Mouse (Mus musculus) gastrocnemius, postnatal 10 days (tissue): Measurements from ENCODE around the gene Polr3h. TPM values are rescaled to one million over a fixed set of nuclear protein-coding genes. Genes with fewer than 3 reads are reported as not detected.

ENCODE experiments used
- DNase-seq: peaks from one replicate; pipeline ENCODE4 v3.0.0; 2021; ENCODE audit warnings: mixed read lengths
- total RNA-seq, 2 experiments: library from RNA; stranded (reverse); gene quantifications; 2 replicates each; pipeline ENCODE4 v1.2.3; 2021

Polr3h gene
- total RNA-seq, 2 experiments from 2014 or later, result 8.2 to 12.1 TPM

GRCm38 (mm10) chr15:81845033-81845625, 80.9 kb downstream of the Polr3h start:
- no peak for DNase-seq

GRCm38 (mm10) chr15:81842275-81842674, 83.8 kb downstream of the Polr3h start:
- DNase-seq, result no peak

DNA sequence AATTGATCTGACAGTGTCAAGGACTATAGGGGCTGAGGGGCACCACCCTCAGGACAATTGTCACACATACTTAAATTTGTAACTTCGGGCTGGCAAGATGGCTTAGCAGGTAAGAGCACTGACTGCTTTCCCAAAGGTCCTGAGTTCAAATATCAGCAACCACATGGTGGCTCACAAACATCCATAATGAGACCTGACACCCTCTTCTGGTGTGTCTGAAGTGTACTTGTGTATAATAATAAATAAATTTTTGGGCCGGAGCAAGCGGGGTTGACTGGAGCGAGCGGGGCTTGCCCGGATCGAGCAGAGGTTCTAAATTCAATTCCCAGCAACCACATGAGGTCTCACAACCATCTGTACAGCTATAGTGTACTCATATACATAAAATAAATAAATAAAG, 85.7 kb downstream of the Polr3h start:
- no peak for DNase-seq

DNA sequence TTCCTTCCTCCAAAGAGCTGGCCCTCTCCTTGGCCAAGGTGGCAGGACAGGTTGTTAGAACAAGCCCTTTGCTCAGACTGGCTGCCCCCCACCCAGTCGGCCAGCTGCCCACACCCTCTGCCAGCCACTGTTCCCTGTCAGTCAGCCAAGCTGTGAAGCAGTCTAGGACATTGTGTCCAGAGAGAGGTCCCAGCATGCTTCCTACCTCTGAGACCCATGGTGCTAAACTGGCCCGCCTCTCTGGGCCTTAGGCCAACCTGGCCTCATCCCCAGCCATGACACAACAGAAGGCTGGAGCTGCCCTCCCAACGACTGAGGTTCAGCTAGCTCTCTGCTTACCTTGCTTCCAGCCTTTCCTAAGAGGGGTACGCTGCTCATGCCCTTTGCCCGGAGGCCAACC, 86.4 kb downstream of the Polr3h start:
- DNase-seq, result peak; percentile 79

DNA sequence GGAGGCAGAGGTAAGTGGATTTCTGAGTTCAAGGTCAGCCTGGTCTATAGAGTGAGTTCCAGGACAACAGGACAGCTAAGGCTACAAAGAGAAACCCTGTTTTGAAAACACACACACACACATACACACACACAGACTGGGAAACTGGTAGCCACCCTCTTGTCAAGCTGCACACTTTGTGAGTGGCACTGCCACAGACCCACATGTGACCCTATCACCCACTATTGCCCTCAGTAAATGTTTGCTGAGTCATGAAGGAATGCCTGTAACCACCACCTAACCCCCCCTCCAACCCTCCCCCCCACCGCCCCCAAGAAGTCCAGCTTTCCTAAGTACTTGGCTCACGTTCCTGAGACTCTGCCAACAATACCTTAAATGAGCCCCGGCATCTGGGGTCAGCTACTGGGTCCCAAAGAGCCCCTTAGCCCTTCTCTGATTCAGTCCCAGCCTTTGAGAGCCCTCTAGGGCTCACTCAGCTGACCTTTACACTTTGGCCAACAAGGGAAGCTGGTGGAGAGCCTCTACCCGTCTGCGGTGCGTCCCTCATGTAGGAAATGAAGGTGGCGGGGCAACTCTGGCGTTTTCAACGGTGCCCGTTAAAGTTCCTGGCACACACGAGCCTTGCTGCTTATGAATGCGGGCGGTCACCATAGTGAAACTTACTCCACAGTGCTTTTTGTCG, 87.3 kb downstream of the Polr3h start:
- no peak for DNase-seq

Other genes with a start within 250 kb of the Polr3h start
- gene Chadl, start 229.0 kb downstream of the Polr3h start, total RNA-seq, result 1 to 10 TPM; 2.4 to 3.4 TPM
- gene Zc3h7b, start 181.2 kb downstream of the Polr3h start, total RNA-seq, result 10 to 100 TPM; 39.8 to 43.1 TPM
- 10 to 100 TPM; 28.6 to 31.3 TPM for gene Rangap1, start 180.7 kb downstream of the Polr3h start, total RNA-seq
- gene Tef, start 123.8 kb downstream of the Polr3h start, total RNA-seq, result 100 to 1,000 TPM; 127 to 130 TPM
- gene Tob2, start 67.4 kb downstream of the Polr3h start, total RNA-seq, result 10 to 100 TPM; 38.1 to 80.4 TPM
- 10 to 100 TPM; 37.4 to 39.6 TPM for gene Phf5a, start 54.3 kb downstream of the Polr3h start, total RNA-seq
- gene Aco2, start 53.9 kb downstream of the Polr3h start, total RNA-seq, result 100 to 1,000 TPM; 789 to 874 TPM
- 1 to 10 TPM; 5.7 to 6.0 TPM for gene Csdc2, start 10.5 kb upstream of the Polr3h start, total RNA-seq
- 10 to 100 TPM; 12.0 to 15.3 TPM for gene Pmm1, start 34.7 kb upstream of the Polr3h start, total RNA-seq
- gene 1700029P11Rik, start 54.3 kb upstream of the Polr3h start, total RNA-seq, result not detected
- 10 to 100 TPM; 25.5 to 26.0 TPM for gene Xrcc6, start 61.6 kb upstream of the Polr3h start, total RNA-seq
- 10 to 100 TPM; 18.5 to 20.7 TPM for gene Desi1, start 107.6 kb upstream of the Polr3h start, total RNA-seq
- gene Snu13, start 121.4 kb upstream of the Polr3h start, total RNA-seq, result 10 to 100 TPM; 50.0 to 54.5 TPM
- not detected for gene 4930407I10Rik, start 132.9 kb upstream of the Polr3h start, total RNA-seq
- under 1 TPM; 0.23 to 0.36 TPM for gene Mei1, start 143.8 kb upstream of the Polr3h start, total RNA-seq
- gene Ccdc134, start 201.7 kb upstream of the Polr3h start, total RNA-seq, result 10 to 100 TPM; 31.0 to 33.5 TPM
- 10 to 100 TPM; 37.0 to 42.8 TPM for gene Srebf2, start 220.9 kb upstream of the Polr3h start, total RNA-seq